Mouse (Mus musculus): ENCODE data around the gene Gm20695.

GRCm38 (mm10) chr16:3876346-3876745 is 8.1 kb upstream of the Gm20695 start:
- TF ChIP-seq CTCF (IDR thresholded peaks at IDR 0.05; ENCODE audit: low read depth) (no peak), EP300 (IDR thresholded peaks at IDR 0.05; ENCODE audit: low read depth) (no peak)
